Mouse (Mus musculus): ENCODE results near the gene BC025920.

BC025920 gene

GRCm38 (mm10) chr10:81604019-81604967 lies 1.8 kb upstream of the BC025920 start:
- DNase-seq: peak in 1 of 2 experiments; percentile 45

- DNase-seq: peak; percentile 90
These were observed 953 bp upstream of the BC025920 start for GRCm38 (mm10) chr10:81604968-81605665.

GRCm38 (mm10) chr10:81605666-81605973 lies 450 bp upstream of the BC025920 start:
- no peak for DNase-seq

- DNase-seq: no peak
These were observed 2.2 kb downstream of the BC025920 start for GRCm38 (mm10) chr10:81608308-81608707.

GRCm38 (mm10) chr10:81612779-81613178 lies 6.7 kb downstream of the BC025920 start:
- no peak for DNase-seq

- no peak for DNase-seq
These were observed 9.4 kb downstream of the BC025920 start for GRCm38 (mm10) chr10:81615486-81615885.

- DNase-seq: no peak
These were observed 13.9 kb downstream of the BC025920 start for GRCm38 (mm10) chr10:81619976-81620375.

- DNase-seq: no peak
These were observed 14.7 kb downstream of the BC025920 start for GRCm38 (mm10) chr10:81620786-81621185.

GRCm38 (mm10) chr10:81623441-81623840 lies 17.4 kb downstream of the BC025920 start:
- no peak for DNase-seq

GRCm38 (mm10) chr10:81626101-81626993 lies 20.3 kb downstream of the BC025920 start:
- DNase-seq: no peak

- DNase-seq: peak; percentile 96 to 98
These were observed 21.1 kb downstream of the BC025920 start, which contains the start of gene Sirt6 for GRCm38 (mm10) chr10:81626994-81627835. Gene Sirt6 (minus strand): TSS chr10:81627797.

- DNase-seq: peak in 1 of 2 experiments; percentile 43
These were observed 21.8 kb downstream of the BC025920 start for GRCm38 (mm10) chr10:81627836-81628220.

- no peak for DNase-seq
These were observed 22.3 kb downstream of the BC025920 start, which contains the start of gene Ankrd24 for GRCm38 (mm10) chr10:81628390-81628789. Gene Ankrd24 (plus strand): TSS chr10:81628540.

- DNase-seq: peak; percentile 90 to 93
These were observed 27.4 kb downstream of the BC025920 start for GRCm38 (mm10) chr10:81633253-81634099.

- no peak for DNase-seq
These were observed 30.3 kb downstream of the BC025920 start for GRCm38 (mm10) chr10:81636338-81636737.

GRCm38 (mm10) chr10:81638101-81638500 lies 32.0 kb downstream of the BC025920 start:
- DNase-seq: peak in 1 of 2 experiments; percentile 28

- peak in 1 of 2 experiments; percentile 56 for DNase-seq
These were observed 34.8 kb downstream of the BC025920 start for GRCm38 (mm10) chr10:81640825-81641224.

- peak in 1 of 2 experiments; percentile 30 for DNase-seq
These were observed 35.5 kb downstream of the BC025920 start for GRCm38 (mm10) chr10:81641566-81641965.

- DNase-seq: peak in 1 of 2 experiments; percentile 45
These were observed 36.0 kb downstream of the BC025920 start for GRCm38 (mm10) chr10:81641978-81642647.
